Mouse (Mus musculus) midbrain, embryonic 13.5 days (tissue): ENCODE measurements around the gene Gm4792. TPM values are rescaled to one million over a fixed set of nuclear protein-coding genes. Genes with fewer than 3 reads are reported as not detected.

ENCODE experiments used
- ATAC-seq: fragments of 200-750 bp; cut with Nextera tagmentation; 2 replicates; pipeline ENCODE4 v1.8.0; 2017; ENCODE audit warnings: mild to moderate bottlenecking, moderate TSS enrichment, moderate library complexity
- H3K27ac ChIP-seq: fragments of 300-500 bp; sonication (generic); 2 replicates; pipeline ENCODE4 v1.5.1; 2015; ENCODE audit warnings: inconsistent platforms, mild to moderate bottlenecking, moderate library complexity
- H3K27me3 ChIP-seq: fragments of 300-500 bp; sonication (generic); 2 replicates; pipeline ENCODE4 v1.6.1; 2015; ENCODE audit warnings: mild to moderate bottlenecking, inconsistent platforms
- H3K36me3 ChIP-seq: fragments of 300-500 bp; sonication (generic); 2 replicates; pipeline ENCODE4 v1.6.1; 2015; ENCODE audit warnings: mild to moderate bottlenecking, inconsistent platforms
- H3K4me1 ChIP-seq: fragments of 300-500 bp; sonication (generic); replicated peaks from 2 replicates; pipeline ENCODE4 v1.6.1; 2015; ENCODE audit warnings: inconsistent platforms
- H3K4me2 ChIP-seq: fragments of 300-500 bp; sonication (generic); replicated peaks from 2 replicates; pipeline ENCODE4 v1.6.1; 2015; ENCODE audit warnings: moderate library complexity, mild to moderate bottlenecking, inconsistent platforms
- H3K4me3 ChIP-seq: fragments of 300-500 bp; sonication (generic); replicated peaks from 2 replicates; pipeline ENCODE4 v1.5.1; 2015; ENCODE audit warnings: mild to moderate bottlenecking, inconsistent platforms
- H3K9ac ChIP-seq: fragments of 300-500 bp; sonication (generic); replicated peaks from 2 replicates; pipeline ENCODE4 v1.6.1; 2015; ENCODE audit warnings: mild to moderate bottlenecking, inconsistent platforms
- H3K9me3 ChIP-seq: fragments of 300-500 bp; sonication (generic); 2 replicates; pipeline ENCODE4 v1.6.1; 2016; ENCODE audit warnings: mild to moderate bottlenecking, inconsistent platforms
- WGBS: fragments of 180-500 bp; shearing (Covaris S2); methylation state at CpG from one replicate; pipeline ENCODE4 v1.1.7; 2015; 5-methylcytosine and 5-hydroxymethylcytosine counted together
- polyA plus RNA-seq: library from polyadenylated mRNA; unstranded; fragments of >200 nt; fragmentation: Nextera tagmentation; extraction: Ambion mirVana; gene quantifications from 2 replicates; pipeline ENCODE4 v1.2.1, GENCODE M21; 2015

Gene Gm4792
- polyA plus RNA-seq, 1 experiment from 2014 or later = 0.43 TPM

DNA sequence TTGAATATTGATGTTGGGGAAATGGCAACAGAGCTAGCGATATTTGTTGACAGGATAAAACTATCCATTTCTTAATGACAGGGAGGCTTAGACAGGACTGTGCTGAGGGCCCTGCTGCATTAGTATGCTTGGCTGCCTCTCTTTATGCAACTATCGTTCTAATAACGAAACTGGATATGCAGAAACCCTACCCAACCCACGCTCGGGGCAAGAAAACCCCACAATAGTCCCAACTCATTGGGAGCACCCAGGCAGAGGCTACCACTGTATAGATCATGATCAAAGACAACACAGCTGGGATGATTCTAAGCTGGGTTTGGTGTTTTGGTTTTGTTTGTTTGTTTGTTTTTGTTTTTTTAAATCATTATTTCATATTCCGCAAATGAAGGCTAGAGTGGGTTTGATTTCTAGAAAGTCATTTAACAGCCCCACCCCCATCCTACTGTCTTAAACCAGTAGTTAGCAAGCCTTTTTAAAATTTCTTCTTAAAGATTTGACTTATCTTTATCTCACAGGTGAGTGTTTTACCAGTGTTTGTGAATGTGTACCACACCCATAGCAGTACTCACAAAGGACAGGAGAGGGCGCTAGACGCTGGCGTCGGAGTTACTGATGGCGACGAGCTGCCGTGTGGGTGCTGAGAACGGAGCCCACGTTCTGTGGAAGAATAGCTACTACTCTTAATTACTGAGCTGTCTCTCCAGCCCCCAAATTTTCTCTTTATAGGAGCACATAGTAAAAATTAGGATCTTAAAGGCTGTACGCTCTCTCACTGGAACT lies 34.0 kb upstream of the Gm4792 start:
- Histone ChIP-seq H3K9me3 (no peaks in the 10 kb centered on the region), H3K4me2 (no peak overlapping the region), H3K36me3 (no peaks in the 10 kb centered on the region), H3K9ac (no peak overlapping the region), H3K4me3 (no peak overlapping the region), H3K27me3 (no peaks in the 10 kb centered on the region), H3K4me1 (peaks cover 11% of the 10 kb centered on the region), H3K27ac (no peak overlapping the region)
- no peak for ATAC-seq
- 81% methylated on average over 16 of the region's 16 CpGs for WGBS

DNA sequence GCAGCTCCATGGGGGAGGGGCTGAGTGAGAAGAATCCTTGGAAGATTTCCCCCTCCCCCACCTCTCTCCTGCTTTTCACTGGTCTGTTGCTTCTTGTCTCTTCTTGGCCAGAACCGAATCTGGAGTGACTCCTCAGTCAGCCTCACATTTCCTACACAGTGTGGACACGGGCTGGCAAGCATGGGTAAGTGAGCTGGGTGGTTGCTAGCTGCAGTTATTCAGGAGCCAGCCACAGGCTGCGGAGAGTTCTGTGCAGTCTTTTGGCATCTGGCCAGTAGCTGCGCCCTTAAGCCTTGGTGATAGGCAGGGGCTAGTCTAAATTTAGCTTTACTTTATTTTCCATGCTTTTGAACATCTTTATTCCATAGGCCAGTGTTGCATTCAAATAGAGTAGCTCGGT lies 31.5 kb upstream of the Gm4792 start:
- Histone ChIP-seq H3K4me2 (no peak overlapping the region), H3K27me3 (no peaks in the 10 kb centered on the region), H3K9ac (no peak overlapping the region), H3K4me3 (no peak overlapping the region), H3K4me1 (peaks cover 11% of the 10 kb centered on the region), H3K9me3 (no peaks in the 10 kb centered on the region), H3K27ac (no peak overlapping the region), H3K36me3 (no peaks in the 10 kb centered on the region)
- WGBS = 33% methylated on average over 5 of the region's 5 CpGs
- peak; percentile 86 for ATAC-seq

DNA sequence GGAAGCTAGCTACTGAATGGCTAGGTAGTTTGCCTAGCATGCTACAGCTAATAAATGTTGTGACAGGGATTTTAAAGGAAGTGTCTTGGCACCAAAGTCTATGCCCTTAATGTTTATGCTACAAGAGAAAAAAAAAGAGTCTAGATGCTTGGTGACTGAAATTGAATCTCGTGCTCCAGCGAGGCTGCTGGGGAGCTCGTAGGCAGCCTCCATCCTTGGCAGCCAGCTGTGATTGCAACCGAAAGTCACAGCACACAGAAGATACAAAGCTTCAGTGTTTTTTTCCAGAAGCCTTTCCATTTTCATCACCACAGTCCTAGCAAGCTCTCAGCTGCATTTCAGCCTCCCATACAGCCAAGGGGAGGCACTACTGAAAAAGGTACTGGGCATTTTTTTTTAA lies 20.1 kb upstream of the Gm4792 start:
- no peak for ATAC-seq
- no peak overlapping the region for H3K4me3 ChIP-seq
- no peak overlapping the region for H3K27ac ChIP-seq
- no peak overlapping the region for H3K4me2 ChIP-seq
- 58% methylated on average over 4 of the region's 4 CpGs for WGBS
- 0 out of 2 replicates have a peak, but pooled peaks cover 2% of the 10 kb centered on the region for H3K4me1 ChIP-seq
- no peaks in the 10 kb centered on the region for H3K9me3 ChIP-seq
- no peak overlapping the region for H3K9ac ChIP-seq
- H3K27me3 ChIP-seq = no peaks in the 10 kb centered on the region
- no peaks in the 10 kb centered on the region for H3K36me3 ChIP-seq

DNA sequence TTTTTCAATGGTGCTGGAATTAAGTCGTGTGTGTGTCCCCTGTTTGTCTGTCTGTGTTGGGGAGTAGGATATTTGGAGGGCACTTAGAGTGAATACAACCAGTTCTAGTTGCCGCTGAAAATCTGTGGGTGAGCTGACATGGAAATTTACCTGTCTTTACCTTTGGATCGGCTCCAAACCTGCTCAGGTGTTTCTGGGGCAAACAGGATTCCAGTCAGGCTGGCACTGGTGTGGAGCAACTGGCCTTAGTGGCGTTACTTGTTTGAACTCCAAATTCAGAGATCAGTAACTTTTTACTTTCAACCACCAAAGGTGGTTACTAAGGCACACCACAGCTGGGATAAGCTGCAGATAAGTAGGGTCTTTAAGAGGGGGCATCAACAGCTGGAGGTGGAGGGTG lies 14.6 kb upstream of the Gm4792 start:
- Histone ChIP-seq H3K4me1 (peaks cover 20% of the 10 kb centered on the region), H3K9me3 (no peaks in the 10 kb centered on the region), H3K27me3 (peaks cover 5% of the 10 kb centered on the region), H3K36me3 (no peaks in the 10 kb centered on the region), H3K4me3 (no peak overlapping the region), H3K27ac (no peak overlapping the region), H3K9ac (no peak overlapping the region), H3K4me2 (no peak overlapping the region)
- WGBS = 85% methylated on average over 4 of the region's 4 CpGs
- no peak for ATAC-seq

DNA sequence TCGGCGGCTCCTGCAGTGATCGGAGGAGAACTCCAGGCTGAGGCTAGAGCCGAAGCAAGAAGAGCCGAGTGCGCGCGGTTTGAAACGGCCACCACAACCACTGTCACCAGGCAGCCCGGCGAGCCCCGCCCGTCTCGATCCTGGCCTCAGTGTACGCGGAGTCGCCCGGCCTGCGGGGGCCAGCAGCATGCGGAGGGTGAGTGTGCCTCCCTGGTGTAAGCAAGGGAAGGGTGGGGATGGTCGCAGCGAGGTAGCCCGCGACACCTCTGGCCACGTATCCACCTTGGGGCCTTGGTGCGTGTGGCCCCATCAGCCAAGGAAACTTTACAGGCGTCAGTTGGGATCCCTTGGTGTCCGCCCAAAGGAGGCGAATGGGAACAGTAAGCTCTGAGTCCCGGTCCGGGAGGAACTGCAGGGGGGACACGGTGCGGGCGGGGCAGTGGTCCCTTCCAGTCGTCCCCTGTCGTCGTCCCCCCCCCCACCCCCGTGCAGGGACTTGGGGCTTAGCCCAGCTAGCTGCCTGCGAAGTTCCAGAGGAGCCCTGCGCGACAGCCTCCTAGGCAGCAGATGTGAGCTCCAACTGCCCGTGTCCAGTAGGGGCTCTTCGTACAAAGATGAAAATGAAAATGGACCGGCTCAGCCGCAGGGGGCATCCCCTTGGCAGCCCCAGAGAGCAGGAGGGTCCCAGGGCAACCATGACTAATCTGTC lies 13.7 kb upstream of the Gm4792 start:
- Histone ChIP-seq H3K36me3 (no peaks in the 10 kb centered on the region), H3K27me3 (peaks cover 5% of the 10 kb centered on the region), H3K9me3 (no peaks in the 10 kb centered on the region), H3K4me3 (peak overlapping the region; percentile 49), H3K27ac (no peak overlapping the region), H3K4me2 (peak overlapping the region; percentile 93), H3K4me1 (peaks cover 20% of the 10 kb centered on the region), H3K9ac (peak overlapping the region; percentile 67)
- ATAC-seq = peak; percentile 87
- WGBS = under 1% methylated on average over 45 of the region's 45 CpGs

DNA sequence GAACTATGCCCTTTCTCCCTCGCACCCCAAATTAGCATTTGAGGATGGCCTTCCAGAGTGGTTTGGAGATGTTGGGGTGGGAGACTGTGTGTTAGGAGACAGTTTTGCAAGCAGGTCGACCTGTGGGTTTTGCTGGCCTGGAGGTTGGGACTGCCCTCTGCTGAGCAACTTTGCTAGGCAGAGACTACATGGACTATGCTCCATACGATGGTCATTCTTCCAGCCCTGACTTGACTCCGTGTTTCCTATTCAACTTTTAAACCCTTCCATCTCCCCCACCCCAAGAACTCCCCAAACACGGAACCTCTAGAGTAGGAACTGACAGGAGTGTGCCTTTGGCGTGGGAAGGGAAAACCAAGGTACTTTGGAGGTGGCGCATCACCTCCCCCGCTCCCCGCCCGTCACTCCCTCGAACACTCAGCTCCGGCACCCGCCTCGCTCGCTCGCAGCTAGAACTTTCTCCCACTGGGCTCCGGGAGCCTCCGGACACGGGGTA lies 13.1 kb upstream of the Gm4792 start, which contains the start of gene Tmcc3:
Gene Tmcc3 (plus strand): TSS at position 439 of the 496 bp plus-strand sequence.
- H3K27me3 ChIP-seq = peaks cover 5% of the 10 kb centered on the region
- peak within 1 kb of the TSS; percentile 49 for H3K4me3 ChIP-seq
- H3K9ac ChIP-seq = peak within 1 kb of the TSS; percentile 67
- ATAC-seq = peak; percentile 41
- peak within 1 kb of the TSS; percentile 93 for H3K4me2 ChIP-seq
- no peak within 1 kb of the TSS for H3K27ac ChIP-seq
- no peaks in the 10 kb centered on the region for H3K9me3 ChIP-seq
- no peaks in the 10 kb centered on the region for H3K36me3 ChIP-seq
- 2% methylated on average over 19 of the region's 19 CpGs for WGBS
- H3K4me1 ChIP-seq = peaks cover 20% of the 10 kb centered on the region

DNA sequence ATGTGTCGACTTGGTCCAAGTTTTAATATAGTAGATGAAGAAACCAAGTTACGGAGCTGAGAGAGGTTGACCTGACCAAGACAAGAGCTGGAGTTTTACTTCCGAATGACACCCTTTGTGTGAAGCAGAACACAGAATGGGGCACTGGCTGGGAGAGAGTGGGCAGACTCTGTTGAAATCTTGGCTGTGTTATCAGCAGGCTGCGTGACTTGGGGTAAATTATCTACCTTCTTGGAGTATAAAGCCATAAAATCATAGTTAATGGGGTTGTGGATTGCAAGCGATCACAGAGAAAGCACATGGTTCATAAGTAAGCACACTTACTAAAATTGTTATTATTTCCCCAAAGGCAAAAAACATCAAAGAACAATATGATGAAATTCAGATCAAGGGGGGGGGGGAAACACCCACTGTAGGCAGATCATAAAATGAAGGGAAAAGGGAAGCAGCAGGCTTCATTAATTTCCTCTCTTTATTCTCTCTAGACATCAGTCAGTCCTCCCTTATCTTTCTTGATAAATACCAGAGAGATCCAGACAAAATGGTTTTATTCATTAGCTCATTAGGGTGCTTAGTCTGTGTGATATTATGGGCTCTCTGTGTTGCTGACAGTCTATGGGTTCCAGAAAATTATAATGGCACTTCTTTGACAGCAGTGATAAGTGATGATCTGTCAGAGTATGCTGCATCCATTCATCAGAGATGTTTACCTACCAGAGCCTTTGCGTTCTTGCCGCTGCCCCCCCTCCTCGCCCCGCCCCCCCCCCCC lies 12.2 kb upstream of the Gm4792 start:
- Histone ChIP-seq H3K36me3 (no peaks in the 10 kb centered on the region), H3K27me3 (peaks cover 5% of the 10 kb centered on the region), H3K9ac (no peak overlapping the region), H3K4me3 (no peak overlapping the region), H3K4me1 (peaks cover 20% of the 10 kb centered on the region), H3K9me3 (no peaks in the 10 kb centered on the region), H3K27ac (no peak overlapping the region), H3K4me2 (no peak overlapping the region)
- ATAC-seq = 0 out of 2 replicates have a peak, but pooled peaks have one; percentile 19
- WGBS = 64% methylated on average over 7 of the region's 9 CpGs

DNA sequence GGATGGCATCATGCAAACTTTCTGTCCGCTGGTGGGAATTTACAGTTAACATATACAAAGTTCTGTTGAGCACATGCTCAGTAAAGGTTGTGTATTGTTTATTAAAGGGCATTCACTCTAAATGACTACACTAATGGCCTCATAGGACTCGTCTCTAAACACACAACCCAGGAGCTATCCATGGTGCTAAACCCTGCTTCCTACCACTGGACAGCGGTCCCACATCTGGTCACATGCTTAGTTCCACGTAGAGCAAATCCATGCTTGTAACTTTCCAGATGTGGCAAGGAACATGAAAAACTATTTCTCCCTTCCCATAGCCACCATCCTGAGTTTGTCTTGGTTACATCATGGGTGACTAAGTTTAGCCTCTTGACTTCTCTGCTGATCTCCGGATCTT lies 7.0 kb upstream of the Gm4792 start:
- Histone ChIP-seq H3K4me2 (no peak overlapping the region), H3K9me3 (no peaks in the 10 kb centered on the region), H3K9ac (no peak overlapping the region), H3K4me1 (0 out of 2 replicates have a peak, but pooled peaks cover 1% of the 10 kb centered on the region), H3K36me3 (no peaks in the 10 kb centered on the region), H3K27me3 (no peaks in the 10 kb centered on the region), H3K27ac (no peak overlapping the region), H3K4me3 (no peak overlapping the region)
- 71% methylated on average over 5 of the region's 5 CpGs for WGBS
- ATAC-seq = no peak

DNA sequence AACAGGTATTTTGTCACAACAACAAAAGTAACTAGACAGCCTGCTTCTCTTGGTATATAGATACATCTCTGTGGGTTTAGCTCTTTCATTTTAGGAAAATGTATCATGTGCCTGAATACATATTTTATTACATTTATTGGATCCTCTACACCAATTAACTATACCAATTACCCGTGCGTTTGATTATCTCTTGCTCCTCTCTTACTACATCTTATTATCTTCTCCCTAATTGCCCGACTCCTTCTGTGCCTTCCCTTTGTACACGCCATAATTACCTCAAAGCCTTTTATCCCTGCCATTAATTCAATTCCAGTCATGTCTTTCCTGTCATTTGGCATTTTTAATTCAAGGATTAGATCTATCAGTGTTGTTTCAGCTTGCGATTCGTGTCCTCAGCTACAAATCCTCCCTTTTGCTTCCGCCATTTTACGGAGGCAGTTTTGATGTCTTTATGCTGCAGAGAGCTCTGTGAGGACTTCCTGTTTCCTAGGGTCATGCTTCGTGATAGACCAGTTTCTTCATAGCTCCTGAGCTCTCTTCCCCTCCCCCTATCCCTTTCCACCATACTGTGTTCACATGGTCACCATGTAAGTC lies 5.7 kb upstream of the Gm4792 start:
- Histone ChIP-seq H3K27ac (0 out of 2 replicates have a peak overlapping the region, but pooled peaks have one; percentile 2), H3K9ac (no peak overlapping the region), H3K9me3 (no peaks in the 10 kb centered on the region), H3K4me3 (no peak overlapping the region), H3K4me2 (no peak overlapping the region), H3K36me3 (no peaks in the 10 kb centered on the region), H3K4me1 (no peaks in the 10 kb centered on the region), H3K27me3 (no peaks in the 10 kb centered on the region)
- 54% methylated on average over 9 of the region's 9 CpGs for WGBS
- ATAC-seq = peak; percentile 53; the same call in 1 of the 2 replicates

DNA sequence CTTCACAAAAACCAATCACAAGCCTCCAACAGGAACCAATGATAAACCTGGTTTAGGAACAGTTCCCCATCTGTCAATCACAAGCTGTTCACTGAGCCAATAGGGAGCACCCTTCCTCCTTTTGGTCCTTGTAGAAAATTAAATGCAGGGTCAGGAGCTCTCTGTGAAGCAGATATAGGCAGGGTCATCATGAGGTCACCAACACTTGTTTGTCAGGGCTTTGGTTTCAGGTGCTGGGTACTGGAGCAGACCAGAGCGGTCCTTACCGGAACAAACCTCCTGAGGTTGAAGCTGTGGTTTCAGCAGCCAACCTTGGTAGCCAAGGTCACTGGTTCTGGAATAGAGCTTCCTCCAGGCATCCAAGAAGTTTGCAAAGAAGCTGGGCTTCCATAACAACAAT lies 798 bp upstream of the Gm4792 start:
- Histone ChIP-seq H3K27ac (no peak overlapping the region), H3K4me3 (no peak overlapping the region), H3K9ac (no peak overlapping the region), H3K36me3 (no peaks in the 10 kb centered on the region), H3K9me3 (no peaks in the 10 kb centered on the region), H3K4me2 (no peak overlapping the region), H3K27me3 (no peaks in the 10 kb centered on the region), H3K4me1 (peaks cover 23% of the 10 kb centered on the region)
- ATAC-seq = no peak
- WGBS = 99% methylated on average over 2 of the region's 2 CpGs

DNA sequence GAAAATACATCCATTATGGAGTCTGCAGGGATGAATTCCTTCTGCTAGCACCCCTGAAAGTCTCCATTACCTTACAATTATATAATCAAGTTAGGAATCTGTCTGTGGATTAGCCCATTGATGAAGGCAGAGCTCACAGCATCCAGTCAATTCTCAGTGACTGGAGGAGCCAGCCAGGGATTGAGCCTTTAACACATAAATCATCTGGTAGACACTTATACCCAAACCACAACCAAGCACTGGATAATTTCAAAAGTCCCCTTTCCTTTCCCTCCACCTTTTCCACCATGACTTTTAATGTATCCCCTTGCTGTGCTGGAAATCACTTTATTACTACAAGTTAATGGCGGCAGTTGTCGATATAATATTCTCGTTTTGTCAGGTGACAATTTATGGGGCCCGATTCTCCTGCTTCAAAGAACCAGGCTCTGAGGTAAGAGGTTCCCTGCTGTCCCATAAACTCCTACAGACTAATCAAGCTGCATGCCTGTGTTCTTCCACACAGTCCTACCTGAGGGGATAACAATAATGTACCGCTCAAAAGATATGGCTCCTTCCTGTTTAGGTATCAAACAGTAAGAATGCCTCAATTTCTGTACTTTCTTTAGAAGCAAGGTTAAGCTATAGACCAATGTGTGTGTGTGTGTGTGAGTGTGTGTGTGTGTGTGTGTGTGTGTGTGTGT lies 2.4 kb downstream of the Gm4792 start:
- no peak overlapping the region for H3K4me3 ChIP-seq
- no peaks in the 10 kb centered on the region for H3K9me3 ChIP-seq
- H3K27me3 ChIP-seq = no peaks in the 10 kb centered on the region
- no peak overlapping the region for H3K4me2 ChIP-seq
- peaks cover 24% of the 10 kb centered on the region for H3K4me1 ChIP-seq
- no peaks in the 10 kb centered on the region for H3K36me3 ChIP-seq
- no peak for ATAC-seq
- WGBS = 96% methylated on average over 5 of the region's 5 CpGs
- peak overlapping the region; percentile 83 for H3K27ac ChIP-seq
- H3K9ac ChIP-seq = no peak overlapping the region
